Mouse (Mus musculus): ENCODE measurements at regions not wholly inside any gene's neighbourhood (a gene's known extent, or its start where the extent isn't known, plus 50 kb on each side); places are given as distances from the start of the nearest gene placed in this dataset.

DNA sequence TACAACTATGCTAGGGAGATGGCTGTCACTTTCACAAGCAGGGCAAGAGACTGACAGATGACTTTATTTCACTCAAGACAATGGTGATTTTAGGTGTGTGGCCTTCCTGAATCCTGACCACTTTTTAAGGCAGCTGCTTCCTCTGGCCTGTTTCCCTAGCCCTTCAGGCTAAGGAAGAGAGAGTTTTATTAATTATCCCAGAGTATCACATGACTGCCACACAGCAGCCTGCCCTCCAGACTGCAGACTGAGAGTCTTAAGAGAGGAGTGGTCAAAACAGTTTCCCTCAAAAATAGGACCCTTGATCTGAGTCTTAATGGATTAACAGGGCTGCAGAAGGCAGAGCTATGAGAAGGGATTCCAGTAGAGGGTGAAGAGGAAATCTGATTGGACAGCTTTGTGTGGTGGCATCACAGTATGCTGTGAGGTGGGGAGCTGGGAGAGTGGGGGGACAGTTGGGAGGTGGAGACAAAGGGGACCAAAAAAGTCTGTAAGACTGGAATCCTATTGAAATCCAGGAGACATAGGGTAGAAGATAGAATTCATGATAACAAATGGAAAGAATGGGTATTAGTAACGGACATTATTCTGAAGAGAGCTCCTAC is 61.8 kb upstream of the Zeb2 start:
- no peak for DNase-seq

DNA sequence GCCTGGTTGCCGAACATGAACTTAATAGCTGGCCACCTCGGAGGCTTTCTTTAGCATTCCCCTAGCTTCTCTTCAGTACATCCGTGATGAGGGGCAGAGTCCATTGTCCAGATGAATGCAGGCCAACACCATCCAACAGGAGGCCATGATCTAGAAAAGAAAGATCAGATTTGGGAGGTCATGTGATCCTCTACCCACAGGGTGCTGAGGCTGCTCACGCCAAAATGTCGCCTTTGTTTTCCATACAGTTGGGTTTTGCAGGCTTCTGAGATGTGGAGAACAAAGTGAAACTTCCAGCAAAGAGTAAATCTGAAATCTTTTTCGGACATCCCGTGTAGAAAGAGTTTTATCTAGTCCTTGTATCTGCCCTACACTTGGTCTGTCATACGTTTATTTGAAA is 55.2 kb upstream of the Zeb2 start:
- DNase-seq: no peak

DNA sequence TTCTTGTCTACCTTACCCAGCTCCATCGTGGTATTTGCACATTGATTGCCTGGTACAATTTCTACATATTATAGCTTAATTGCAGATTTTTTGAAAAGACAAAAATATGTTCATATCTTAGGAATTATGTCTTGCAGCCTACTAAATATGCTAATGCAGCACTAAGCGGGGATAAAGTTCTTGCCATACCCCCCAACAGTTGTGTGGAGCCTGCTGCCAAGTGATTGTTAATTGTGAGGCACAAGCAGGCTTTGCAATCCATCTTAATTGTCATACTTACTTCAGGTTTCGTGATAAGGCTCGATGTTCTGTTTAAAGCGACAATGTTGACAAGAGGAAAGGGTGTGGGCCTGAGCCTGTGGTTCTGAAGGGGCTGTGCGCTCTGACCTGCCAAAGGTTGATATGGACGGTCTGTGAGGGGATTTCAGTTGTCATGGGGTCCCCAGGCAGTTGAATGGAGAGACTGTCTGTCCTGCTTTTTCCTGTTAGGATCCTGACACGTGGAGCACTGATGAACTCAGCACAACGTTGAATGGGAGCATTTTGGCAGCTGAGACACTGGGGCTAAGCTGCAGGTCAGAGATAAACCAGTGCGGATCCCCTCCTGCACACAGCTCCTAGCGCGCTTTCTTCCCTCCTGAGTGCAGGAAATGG is 54.5 kb upstream of the Zeb2 start:
- no peak for DNase-seq

DNA sequence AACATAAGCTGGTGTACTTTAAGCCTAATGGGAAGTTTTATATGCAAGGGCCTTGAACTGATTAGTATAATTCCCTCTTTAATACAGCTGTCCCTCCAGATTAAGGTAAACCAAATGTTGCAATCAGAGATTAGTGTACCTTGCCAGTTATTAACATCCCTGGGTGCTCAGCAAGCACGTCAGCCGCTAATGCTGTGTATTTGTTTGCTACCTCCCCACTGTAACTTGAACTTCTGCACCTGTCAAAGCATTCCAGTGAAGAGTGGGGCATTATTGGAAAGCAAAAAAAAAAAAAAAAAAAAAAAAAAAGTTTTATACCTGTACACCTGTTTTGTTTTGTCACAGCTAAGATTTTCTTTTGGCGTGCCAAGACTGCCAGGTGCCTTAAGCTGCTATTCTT is 53.1 kb upstream of the Zeb2 start:
- DNase-seq: no peak

DNA sequence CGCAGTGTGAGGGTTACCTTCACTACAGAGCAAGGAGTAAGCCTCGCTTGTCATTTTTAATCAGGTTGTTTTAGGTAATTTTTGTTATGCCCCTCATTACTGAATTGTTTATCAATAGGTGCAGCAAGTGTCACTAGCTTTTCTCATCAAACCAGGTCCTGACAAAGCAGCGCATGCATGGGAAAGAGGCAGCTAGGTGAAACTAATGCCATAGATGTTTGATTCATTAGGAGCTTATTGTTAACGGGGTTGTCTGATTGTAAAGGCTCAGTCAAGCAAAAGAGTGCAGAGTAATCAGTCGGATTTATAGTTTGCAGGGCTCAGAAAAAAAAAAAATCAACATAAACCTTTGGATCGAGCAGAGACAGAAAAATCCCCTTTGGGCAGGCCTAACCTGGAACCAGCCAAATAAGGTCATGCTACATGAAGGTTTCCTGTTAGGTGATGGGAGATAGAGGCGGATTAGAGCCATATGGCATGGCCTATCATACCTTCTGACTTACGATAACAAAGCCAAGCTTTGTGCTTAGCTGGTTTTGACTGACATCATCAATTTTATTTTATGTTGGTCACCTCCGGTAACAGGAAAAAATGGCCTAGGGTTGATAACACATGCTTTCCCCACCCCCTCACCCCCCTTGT is 52.4 kb upstream of the Zeb2 start:
- no peak for DNase-seq

DNA sequence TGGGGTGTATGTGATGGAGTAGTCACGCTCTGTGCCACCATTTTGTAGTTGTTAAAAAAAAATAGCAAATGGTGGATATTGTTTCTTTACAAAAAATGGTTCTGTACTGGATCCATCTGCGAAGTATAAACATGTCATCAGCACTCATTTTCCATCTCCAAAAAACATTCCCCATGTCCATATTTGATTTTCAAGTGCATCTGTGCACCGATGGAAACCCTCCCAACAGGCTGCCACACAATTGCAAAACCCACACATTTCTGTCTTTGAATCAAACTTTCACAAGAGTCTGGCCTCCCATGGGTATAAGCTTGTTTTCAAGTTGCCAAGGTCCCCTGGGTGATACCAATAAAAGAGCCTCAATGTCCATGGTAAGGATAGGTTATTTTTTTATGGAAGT is 51.4 kb upstream of the Zeb2 start:
- no peak for DNase-seq
